Mouse (Mus musculus) liver, embryonic 15.5 days (tissue): ENCODE measurements around the gene Zfp202. TPM values are rescaled to one million over a fixed set of nuclear protein-coding genes. Genes with fewer than 3 reads are reported as not detected.

Source experiments
- ATAC-seq: fragments of 200-750 bp; cut with Nextera tagmentation; 2 replicates; pipeline ENCODE4 v1.8.0; 2017; ENCODE audit warnings: moderate number of reproducible peaks, mild to moderate bottlenecking, moderate library complexity; ENCODE audit not compliant: insufficient read depth
- H3K27ac ChIP-seq: fragments of 300-500 bp; sonication (generic); replicated peaks from 2 replicates; pipeline ENCODE4 v1.5.1; 2015; ENCODE audit warnings: mild to moderate bottlenecking, inconsistent platforms
- H3K27me3 ChIP-seq: fragments of 300-500 bp; sonication (generic); 2 replicates; pipeline ENCODE4 v1.6.1; 2015; ENCODE audit warnings: mild to moderate bottlenecking, inconsistent platforms
- H3K36me3 ChIP-seq: fragments of 300-500 bp; sonication (generic); replicated peaks from 2 replicates; pipeline ENCODE4 v1.6.1; 2015; ENCODE audit warnings: moderate library complexity, mild to moderate bottlenecking, inconsistent platforms
- H3K4me1 ChIP-seq: fragments of 300-500 bp; sonication (generic); replicated peaks from 2 replicates; pipeline ENCODE4 v1.6.1; 2015; ENCODE audit warnings: inconsistent platforms
- H3K4me2 ChIP-seq: fragments of 300-500 bp; sonication (generic); 2 replicates; pipeline ENCODE4 v1.6.1; 2015; ENCODE audit warnings: moderate library complexity, mild to moderate bottlenecking, inconsistent platforms
- H3K4me3 ChIP-seq: fragments of 300-500 bp; sonication (generic); replicated peaks from 2 replicates; pipeline ENCODE4 v1.5.1; 2015; ENCODE audit warnings: mild to moderate bottlenecking, inconsistent platforms
- H3K9ac ChIP-seq: fragments of 300-500 bp; sonication (generic); 2 replicates; pipeline ENCODE4 v1.6.1; 2015; ENCODE audit warnings: moderate library complexity, mild to moderate bottlenecking, inconsistent platforms
- H3K9me3 ChIP-seq: fragments of 300-500 bp; sonication (generic); replicated peaks from 2 replicates; pipeline ENCODE4 v1.6.1; 2016; ENCODE audit warnings: inconsistent platforms
- WGBS: fragments of 180-500 bp; shearing (Covaris S2); methylation state at CpG from one replicate; pipeline ENCODE4 v1.1.7; 2015; ENCODE audit warnings: mixed read lengths; ENCODE audit not compliant: insufficient replicate concordance; 5-methylcytosine and 5-hydroxymethylcytosine counted together
- polyA plus RNA-seq: library from polyadenylated mRNA; unstranded; fragments of >200 nt; fragmentation: Nextera tagmentation; extraction: Ambion mirVana; gene quantifications from 2 replicates; pipeline ENCODE4 v1.2.1, GENCODE M21; 2015

Zfp202 gene
- polyA plus RNA-seq, 1 experiment from 2014 or later = 0.79 TPM

- Histone ChIP-seq H3K9me3 (no peaks in the 10 kb centered on the region), H3K4me2 (peak overlapping the region; percentile 58), H3K36me3 (no peaks in the 10 kb centered on the region), H3K9ac (no peak overlapping the region), H3K4me3 (peak overlapping the region; percentile 32), H3K27me3 (peaks cover 14% of the 10 kb centered on the region), H3K4me1 (no peaks in the 10 kb centered on the region; the same call in 1 of the 2 replicates), H3K27ac (no peak overlapping the region)
- WGBS = 41% methylated on average over 13 of the region's 13 CpGs
- ATAC-seq = no peak
These were observed 50.1 kb downstream of the Zfp202 start for GRCm38 (mm10) chr9:40241951-40242888.

GRCm38 (mm10) chr9:40245466-40245865 is 53.4 kb downstream of the Zfp202 start:
- Histone ChIP-seq H3K27ac (no peak overlapping the region), H3K4me1 (no peaks in the 10 kb centered on the region; the same call in 1 of the 2 replicates), H3K4me2 (no peak overlapping the region), H3K9ac (no peak overlapping the region), H3K9me3 (no peaks in the 10 kb centered on the region), H3K27me3 (peaks cover 11% of the 10 kb centered on the region), H3K36me3 (no peaks in the 10 kb centered on the region), H3K4me3 (no peak overlapping the region)
- no peak for ATAC-seq
- 60% methylated on average over 9 of the region's 9 CpGs for WGBS

DNA sequence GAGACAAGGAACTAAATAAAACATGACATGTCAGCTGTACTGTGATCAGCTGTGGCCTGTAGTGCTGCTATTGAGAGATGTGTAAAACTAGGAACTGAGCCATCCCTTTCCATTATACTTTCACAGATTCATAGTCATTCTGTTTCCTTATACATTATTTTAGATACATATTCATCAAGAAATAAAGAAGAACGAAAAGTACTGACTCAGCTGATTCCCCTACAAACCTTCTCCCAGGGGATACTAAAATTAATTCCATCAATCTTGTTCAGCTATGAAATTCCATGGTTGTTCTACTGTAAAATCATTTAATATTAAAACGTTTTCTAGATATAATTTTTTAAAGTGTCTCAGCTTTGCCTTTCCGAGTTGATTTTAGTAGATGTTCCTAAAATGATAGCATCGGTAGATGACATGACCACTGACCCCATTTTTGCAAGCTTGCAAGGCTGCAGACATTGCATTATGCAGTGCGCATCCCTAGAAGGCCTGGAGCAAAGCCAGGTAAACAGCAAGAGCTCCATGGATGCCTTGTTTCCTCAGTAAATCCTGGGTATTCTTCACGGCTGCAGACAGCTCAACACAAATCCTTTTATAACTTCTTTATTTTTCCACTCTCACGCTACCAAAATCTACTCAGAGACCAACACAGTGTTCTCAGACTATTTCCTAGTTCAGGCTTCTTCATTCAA is 54.0 kb downstream of the Zfp202 start:
- Histone ChIP-seq H3K9me3 (no peaks in the 10 kb centered on the region), H3K27me3 (peaks cover 5% of the 10 kb centered on the region; the same call in 1 of the 2 replicates), H3K4me2 (no peak overlapping the region), H3K4me3 (no peak overlapping the region), H3K9ac (no peak overlapping the region), H3K4me1 (no peaks in the 10 kb centered on the region; the same call in 1 of the 2 replicates), H3K36me3 (no peaks in the 10 kb centered on the region), H3K27ac (no peak overlapping the region)
- no peak for ATAC-seq
- 68% methylated on average over 7 of the region's 7 CpGs for WGBS

- 71% methylated on average over 6 of the region's 6 CpGs for WGBS
- Histone ChIP-seq H3K36me3 (no peaks in the 10 kb centered on the region), H3K4me1 (no peaks in the 10 kb centered on the region), H3K27ac (no peak overlapping the region), H3K9me3 (no peaks in the 10 kb centered on the region), H3K9ac (no peak overlapping the region), H3K4me2 (no peak overlapping the region), H3K4me3 (no peak overlapping the region), H3K27me3 (no peaks in the 10 kb centered on the region)
- no peak for ATAC-seq
These were observed 54.6 kb downstream of the Zfp202 start for GRCm38 (mm10) chr9:40246702-40247101.

DNA sequence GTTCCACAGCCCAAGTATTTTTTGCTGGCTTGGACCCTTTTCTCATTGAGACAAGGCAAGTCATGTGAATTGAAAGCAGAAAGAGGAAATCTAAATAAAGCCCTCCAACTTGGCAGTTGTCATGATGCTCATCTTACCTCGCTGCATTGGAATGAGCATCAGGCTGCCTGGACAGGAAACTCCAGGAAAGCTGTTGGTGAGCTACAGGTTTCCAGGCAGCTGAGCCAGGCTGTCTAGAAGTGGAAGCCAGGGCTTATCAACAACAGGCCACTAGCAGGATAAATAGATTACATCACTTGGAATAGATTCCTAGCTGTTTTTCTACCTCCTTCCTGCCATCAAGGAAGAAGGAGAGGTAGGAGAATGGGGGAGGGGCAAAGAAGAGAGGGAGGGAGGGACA is 57.0 kb downstream of the Zfp202 start:
- no peaks in the 10 kb centered on the region for H3K36me3 ChIP-seq
- no peak overlapping the region for H3K9ac ChIP-seq
- H3K4me2 ChIP-seq = no peak overlapping the region
- 22% methylated on average over 1 of the region's 1 CpGs for WGBS
- no peak overlapping the region for H3K4me3 ChIP-seq
- no peak for ATAC-seq
- H3K27me3 ChIP-seq = no peaks in the 10 kb centered on the region
- H3K4me1 ChIP-seq = no peaks in the 10 kb centered on the region
- H3K27ac ChIP-seq = no peak overlapping the region
- H3K9me3 ChIP-seq = no peaks in the 10 kb centered on the region

DNA sequence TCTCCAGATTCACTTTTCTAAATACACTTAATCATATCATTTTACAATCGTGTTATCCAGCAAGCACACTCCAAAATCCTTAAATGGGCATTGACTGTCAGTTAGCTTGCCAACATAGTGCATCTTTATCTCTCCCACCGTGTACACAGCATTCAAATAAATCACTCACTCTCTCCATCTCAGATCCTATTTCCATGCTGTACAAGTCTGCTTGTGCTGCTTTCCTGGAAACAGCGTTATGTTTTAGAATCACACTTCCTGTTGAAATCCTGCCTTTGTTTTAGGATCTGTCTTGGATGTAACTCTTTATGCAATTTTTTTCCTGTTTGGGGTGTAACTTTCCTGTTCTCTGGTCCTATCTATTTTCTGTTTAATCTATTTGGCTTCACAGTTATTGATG is 60.3 kb downstream of the Zfp202 start:
- Histone ChIP-seq H3K36me3 (no peaks in the 10 kb centered on the region), H3K9me3 (no peaks in the 10 kb centered on the region), H3K4me2 (no peak overlapping the region), H3K27ac (no peak overlapping the region), H3K4me1 (no peaks in the 10 kb centered on the region), H3K4me3 (no peak overlapping the region), H3K27me3 (no peaks in the 10 kb centered on the region), H3K9ac (no peak overlapping the region)
- no peak for ATAC-seq
- WGBS = 26% methylated on average over 3 of the region's 3 CpGs

Other genes with a start within 250 kb of the Zfp202 start
- gene Olfr975, start 240.3 kb upstream of the Zfp202 start, polyA plus RNA-seq = not detected in 2 replicates
- not detected in 2 replicates for gene Olfr976, start 231.2 kb upstream of the Zfp202 start, polyA plus RNA-seq
- not detected in 2 replicates for gene Olfr978, start 200.2 kb upstream of the Zfp202 start, polyA plus RNA-seq
- gene Olfr979, start 188.9 kb upstream of the Zfp202 start, polyA plus RNA-seq = not detected in 2 replicates
- not detected in 2 replicates for gene Olfr980, start 182.7 kb upstream of the Zfp202 start, polyA plus RNA-seq
- gene Olfr981, start 170.9 kb upstream of the Zfp202 start, polyA plus RNA-seq = not detected in 2 replicates
- not detected in 2 replicates for gene Olfr982, start 118.5 kb upstream of the Zfp202 start, polyA plus RNA-seq
- gene Olfr983, start 98.7 kb upstream of the Zfp202 start, polyA plus RNA-seq = not detected in 2 replicates
- not detected in 2 replicates for gene Olfr984, start 78.1 kb upstream of the Zfp202 start, polyA plus RNA-seq
- not detected in 2 replicates for gene Olfr985, start 62.1 kb upstream of the Zfp202 start, polyA plus RNA-seq
- gene Tmem225, start 44.2 kb upstream of the Zfp202 start, polyA plus RNA-seq = not detected in 2 replicates
- gene Olfr986, start 11.4 kb upstream of the Zfp202 start, polyA plus RNA-seq = not detected in 2 replicates
- gene Scn3b, start 76.9 kb downstream of the Zfp202 start, polyA plus RNA-seq = 0.54 and 0.85 TPM in 2 replicates